Mouse (Mus musculus) stomach, embryonic 16.5 days (tissue): Measurements from ENCODE around the gene Cavin4. TPM values are rescaled to one million over a fixed set of nuclear protein-coding genes. Genes with fewer than 3 reads are reported as not detected.

Experiments
- ATAC-seq: fragments of 200-750 bp; cut with Nextera tagmentation; 2 replicates; pipeline ENCODE4 v1.8.0; 2017; ENCODE audit warnings: moderate number of reproducible peaks, moderate TSS enrichment; ENCODE audit not compliant: insufficient read depth, low FRiP score
- H3K27ac ChIP-seq: fragments of 300-500 bp; sonication (generic); 2 replicates; pipeline ENCODE4 v1.5.1; 2014; ENCODE audit warnings: low read length
- H3K27me3 ChIP-seq: fragments of 300-500 bp; sonication (generic); 2 replicates; pipeline ENCODE4 v1.6.1; 2014; ENCODE audit warnings: low read length, control low read depth, mixed read lengths; ENCODE audit not compliant: control insufficient read depth, insufficient read depth
- H3K36me3 ChIP-seq: fragments of 300-500 bp; sonication (generic); 2 replicates; pipeline ENCODE4 v1.6.1; 2014; ENCODE audit warnings: low read length; ENCODE audit not compliant: control insufficient read depth, insufficient read depth
- H3K4me1 ChIP-seq: fragments of 300-500 bp; sonication (generic); 2 replicates; pipeline ENCODE4 v1.6.1; 2014; ENCODE audit warnings: low read length, control low read depth, mixed read lengths; ENCODE audit not compliant: control insufficient read depth, insufficient read depth
- H3K4me2 ChIP-seq: fragments of 300-500 bp; sonication (generic); 2 replicates; pipeline ENCODE4 v1.6.1; 2014; ENCODE audit warnings: low read depth, low read length, mixed read lengths
- H3K4me3 ChIP-seq: fragments of 300-500 bp; sonication (generic); replicated peaks from 2 replicates; pipeline ENCODE4 v1.5.1; 2014; ENCODE audit warnings: mild to moderate bottlenecking, low read length
- H3K9ac ChIP-seq: fragments of 300-500 bp; sonication (generic); 2 replicates; pipeline ENCODE4 v1.6.1; 2014; ENCODE audit warnings: low read length
- H3K9me3 ChIP-seq: fragments of 300-500 bp; sonication (generic); replicated peaks from 2 replicates; pipeline ENCODE4 v1.6.1; 2016; ENCODE audit warnings: low read length, control low read depth; ENCODE audit not compliant: control insufficient read depth
- WGBS: fragments of 180-500 bp; shearing (Covaris S2); extraction: QIAGEN DNeasy Blood & Tissue Kit; methylation state at CpG from one replicate; pipeline ENCODE4 v1.1.7; 2014; 5-methylcytosine and 5-hydroxymethylcytosine counted together
- polyA plus RNA-seq: library from polyadenylated mRNA; unstranded; fragments of >200 nt; fragmentation: Nextera tagmentation; extraction: Ambion mirVana; gene quantifications from 2 replicates; pipeline ENCODE4 v1.2.1, GENCODE M21; 2015

Gene Cavin4
- polyA plus RNA-seq, 1 experiment from 2014 or later: 8.9 TPM

DNA sequence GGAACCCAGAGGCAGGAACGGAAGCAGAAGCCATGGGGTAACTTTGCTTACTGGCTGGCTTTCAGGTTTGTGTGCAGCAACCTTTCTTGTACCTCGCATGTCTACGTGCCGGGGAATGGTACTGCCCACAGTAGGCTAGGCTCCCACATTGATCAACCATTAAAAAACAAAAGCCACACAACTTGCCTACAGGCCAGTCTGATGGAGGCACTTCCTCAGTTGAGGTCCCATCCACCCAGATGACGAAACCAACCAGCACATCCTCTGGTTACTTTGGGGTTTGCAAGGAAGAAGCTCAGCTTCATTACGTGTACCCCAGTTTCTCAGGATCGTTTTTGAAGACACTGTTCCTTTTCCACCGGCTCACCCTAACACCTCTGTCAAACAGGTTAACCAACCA, 6.8 kb upstream of the Cavin4 start:
- no peak overlapping the region for H3K4me3 ChIP-seq
- 90% methylated on average over 8 of the region's 8 CpGs for whole genome bisulfite sequencing
- no peak for ATAC-seq

DNA sequence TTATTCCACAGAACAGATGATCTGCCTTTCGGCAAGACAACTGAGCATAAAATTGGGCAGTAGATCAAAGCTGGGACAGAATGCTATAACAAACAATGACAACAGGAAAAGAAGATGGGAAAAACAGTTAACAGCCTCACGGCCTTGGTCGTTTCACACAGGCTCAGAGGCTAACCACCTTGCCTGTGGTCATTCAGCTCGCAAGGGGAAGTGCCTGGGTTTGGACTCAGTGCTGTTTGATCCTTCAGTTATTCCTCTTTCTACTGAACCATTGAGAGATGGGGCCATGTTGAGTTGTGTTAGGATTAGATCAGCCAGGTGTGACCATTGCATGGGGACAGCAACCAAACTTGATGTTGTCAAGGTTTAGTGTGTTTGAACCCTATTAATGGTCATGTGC, 3.2 kb upstream of the Cavin4 start:
- H3K4me1 ChIP-seq: 0 out of 2 replicates have a peak, but pooled peaks cover 6% of the 10 kb centered on the region
- H3K27ac ChIP-seq: no peak overlapping the region
- H3K4me3 ChIP-seq: no peak overlapping the region
- H3K36me3 ChIP-seq: peaks cover 4% of the 10 kb centered on the region; the same call in 1 of the 2 replicates
- WGBS: 88% methylated on average over 4 of the region's 4 CpGs
- H3K4me2 ChIP-seq: no peak overlapping the region
- H3K9ac ChIP-seq: no peak overlapping the region
- H3K9me3 ChIP-seq: no peaks in the 10 kb centered on the region
- no peak for ATAC-seq
- H3K27me3 ChIP-seq: no peaks in the 10 kb centered on the region

More for the DNA sequence above, 6.8 kb upstream of the Cavin4 start:
- Histone ChIP-seq H3K9me3 (no peaks in the 10 kb centered on the region), H3K4me2 (no peak overlapping the region), H3K27me3 (no peaks in the 10 kb centered on the region), H3K9ac (no peak overlapping the region), H3K36me3 (no peaks in the 10 kb centered on the region), H3K4me1 (0 out of 2 replicates have a peak, but pooled peaks cover 4% of the 10 kb centered on the region), H3K27ac (no peak overlapping the region)

DNA sequence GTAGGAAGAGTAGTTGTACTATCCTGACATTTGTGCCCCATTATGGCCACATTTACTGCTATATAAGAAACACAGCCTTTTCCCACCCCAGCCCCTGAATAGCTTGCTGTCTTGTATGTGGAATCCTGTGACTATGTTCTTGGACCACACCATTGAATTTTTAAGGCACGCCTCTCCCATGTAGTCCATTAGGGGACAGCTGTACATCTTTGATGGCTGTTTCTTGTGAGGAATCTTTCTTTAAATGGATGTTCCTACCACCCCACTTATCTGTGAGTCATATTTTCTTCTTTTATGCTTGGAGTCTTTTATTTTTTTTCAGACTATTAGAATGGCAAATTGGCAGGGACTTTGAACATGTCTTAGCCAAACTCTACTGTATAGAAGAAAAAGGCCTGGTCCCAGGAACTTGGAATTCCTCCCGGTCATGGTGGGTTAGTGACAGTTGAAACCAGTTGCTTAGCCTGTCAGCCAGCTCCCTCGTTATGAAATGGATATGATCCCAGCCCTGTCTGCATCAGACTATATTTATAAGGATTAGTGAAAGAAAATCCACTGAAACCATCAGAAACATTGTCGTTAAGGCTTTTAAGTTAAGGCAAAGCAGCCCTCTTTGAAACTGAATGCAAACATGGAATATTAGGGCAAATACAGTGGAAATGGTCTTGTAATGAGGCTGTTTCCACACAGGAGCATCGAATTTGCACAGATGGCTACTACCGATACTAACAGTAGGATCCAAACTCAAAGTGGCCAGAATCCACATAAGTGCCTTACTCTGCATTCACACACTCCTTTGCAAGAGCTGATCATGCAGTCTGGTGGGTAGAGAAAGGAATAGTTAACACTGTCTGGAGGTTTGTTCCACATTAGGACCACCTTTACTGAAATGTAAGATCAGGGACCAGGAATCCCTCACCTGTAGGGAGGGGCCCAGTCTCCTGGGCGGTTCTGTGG, 2.4 kb upstream of the Cavin4 start:
- Histone ChIP-seq H3K27me3 (no peaks in the 10 kb centered on the region), H3K9me3 (no peaks in the 10 kb centered on the region), H3K27ac (no peak overlapping the region; the same call in 1 of the 2 replicates), H3K4me3 (no peak overlapping the region), H3K9ac (no peak overlapping the region), H3K4me1 (0 out of 2 replicates have a peak, but pooled peaks cover 6% of the 10 kb centered on the region), H3K4me2 (no peak overlapping the region), H3K36me3 (peaks cover 4% of the 10 kb centered on the region; the same call in 1 of the 2 replicates)
- ATAC-seq: no peak
- WGBS: 80% methylated on average over 7 of the region's 7 CpGs

DNA sequence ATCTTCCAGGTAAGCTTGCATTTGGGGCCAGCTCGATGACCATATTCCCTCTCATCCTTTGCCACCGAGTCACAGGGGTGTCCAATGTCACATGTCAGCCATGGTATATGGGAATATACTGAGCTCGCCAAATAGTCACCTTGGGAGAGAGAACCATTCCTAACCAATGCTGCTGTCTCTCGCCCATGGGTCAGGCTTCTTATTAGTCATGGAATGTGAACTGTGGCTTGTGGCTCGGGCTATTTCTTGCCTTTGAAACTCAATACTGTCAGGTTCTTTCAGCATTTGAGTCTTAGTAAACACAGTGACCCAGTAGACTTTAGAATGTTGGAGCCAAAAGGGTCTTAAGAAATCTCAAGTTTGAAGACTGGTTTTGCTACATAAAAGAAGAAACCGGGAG, 707 bp downstream of the Cavin4 start:
- Histone ChIP-seq H3K4me1 (0 out of 2 replicates have a peak, but pooled peaks cover 6% of the 10 kb centered on the region), H3K27ac (no peak overlapping the region), H3K27me3 (no peaks in the 10 kb centered on the region), H3K9ac (no peak overlapping the region), H3K4me2 (no peak overlapping the region), H3K4me3 (no peak overlapping the region), H3K9me3 (no peaks in the 10 kb centered on the region), H3K36me3 (peaks cover 4% of the 10 kb centered on the region; the same call in 1 of the 2 replicates)
- WGBS: 92% methylated on average over 6 of the region's 6 CpGs
- ATAC-seq: no peak

DNA sequence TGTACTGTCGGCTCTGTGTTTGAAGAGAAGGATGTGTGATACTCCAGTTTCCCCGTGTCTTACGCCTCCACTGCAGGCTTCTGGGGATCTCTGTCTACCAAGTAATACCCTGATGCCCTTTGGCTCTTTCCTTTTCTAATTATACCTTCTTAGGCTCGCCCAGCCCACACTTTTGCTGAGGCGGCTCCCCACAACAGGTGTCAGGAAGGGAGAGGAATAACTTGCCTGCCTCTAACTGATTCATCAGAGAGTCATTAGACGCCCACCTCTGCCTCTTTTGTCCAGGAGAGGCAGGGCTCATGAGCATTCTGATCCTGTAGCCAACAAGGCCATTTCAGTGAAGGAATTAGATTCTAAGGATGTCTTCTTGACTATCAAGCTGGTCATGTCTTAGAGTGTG, 4.0 kb downstream of the Cavin4 start:
- no peak overlapping the region for H3K4me2 ChIP-seq
- ATAC-seq: no peak
- WGBS: 87% methylated on average over 6 of the region's 6 CpGs

DNA sequence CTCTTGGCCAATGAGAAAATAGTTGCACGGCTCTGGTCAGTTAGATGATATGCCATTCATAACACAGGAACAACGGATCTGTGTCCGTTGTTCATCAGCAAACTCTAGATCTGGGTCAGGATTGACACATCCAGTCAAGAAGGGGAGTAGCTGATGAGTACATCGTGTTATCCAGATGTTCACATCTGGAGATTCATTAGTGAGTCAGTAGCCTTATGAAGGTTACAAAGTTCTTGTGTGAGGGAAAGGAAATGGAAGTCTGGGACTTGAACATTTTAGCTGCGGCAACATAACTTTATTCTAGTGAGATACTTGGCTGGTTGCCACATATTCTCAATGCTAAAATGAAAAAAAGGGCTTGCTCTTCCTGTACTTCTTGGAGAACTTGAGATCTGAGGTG, 9.6 kb downstream of the Cavin4 start:
- Histone ChIP-seq H3K4me1 (0 out of 2 replicates have a peak, but pooled peaks cover 5% of the 10 kb centered on the region), H3K27ac (no peak overlapping the region), H3K27me3 (no peaks in the 10 kb centered on the region), H3K36me3 (no peaks in the 10 kb centered on the region), H3K4me2 (no peak overlapping the region), H3K4me3 (no peak overlapping the region), H3K9ac (no peak overlapping the region), H3K9me3 (no peaks in the 10 kb centered on the region)
- no peak for ATAC-seq
- 60% methylated on average over 5 of the region's 5 CpGs for WGBS

More for the DNA sequence above, 4.0 kb downstream of the Cavin4 start:
- no peak overlapping the region for H3K9ac ChIP-seq
- H3K4me1 ChIP-seq: no peaks in the 10 kb centered on the region
- H3K36me3 ChIP-seq: peaks cover 4% of the 10 kb centered on the region; the same call in 1 of the 2 replicates
- H3K27me3 ChIP-seq: no peaks in the 10 kb centered on the region
- H3K9me3 ChIP-seq: no peaks in the 10 kb centered on the region
- H3K27ac ChIP-seq: no peak overlapping the region
- no peak overlapping the region for H3K4me3 ChIP-seq

DNA sequence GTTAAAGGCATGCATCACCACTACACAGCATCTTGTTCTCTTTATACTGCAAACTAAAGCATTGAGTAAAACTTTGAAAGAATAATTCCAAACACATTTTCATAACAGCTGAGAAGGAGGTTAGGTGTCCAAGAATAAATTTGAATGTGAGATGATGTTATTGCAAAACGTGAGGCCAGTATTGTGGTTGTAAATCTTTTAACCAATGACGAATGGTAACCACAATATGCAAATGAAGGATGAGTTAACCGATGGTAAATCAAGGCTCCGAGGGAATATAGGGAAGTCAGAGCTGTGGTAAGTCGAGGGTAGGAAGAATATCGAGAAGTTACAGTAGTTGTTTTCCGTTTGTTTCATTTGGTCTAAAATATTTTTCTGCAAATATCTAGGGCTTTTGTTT, 11.1 kb downstream of the Cavin4 start:
- Histone ChIP-seq H3K36me3 (no peaks in the 10 kb centered on the region), H3K27me3 (no peaks in the 10 kb centered on the region), H3K9me3 (no peaks in the 10 kb centered on the region), H3K4me3 (no peak overlapping the region), H3K4me2 (no peak overlapping the region), H3K4me1 (0 out of 2 replicates have a peak, but pooled peaks cover 5% of the 10 kb centered on the region), H3K27ac (no peak overlapping the region), H3K9ac (no peak overlapping the region)
- WGBS: 84% methylated on average over 7 of the region's 7 CpGs
- ATAC-seq: no peak

DNA sequence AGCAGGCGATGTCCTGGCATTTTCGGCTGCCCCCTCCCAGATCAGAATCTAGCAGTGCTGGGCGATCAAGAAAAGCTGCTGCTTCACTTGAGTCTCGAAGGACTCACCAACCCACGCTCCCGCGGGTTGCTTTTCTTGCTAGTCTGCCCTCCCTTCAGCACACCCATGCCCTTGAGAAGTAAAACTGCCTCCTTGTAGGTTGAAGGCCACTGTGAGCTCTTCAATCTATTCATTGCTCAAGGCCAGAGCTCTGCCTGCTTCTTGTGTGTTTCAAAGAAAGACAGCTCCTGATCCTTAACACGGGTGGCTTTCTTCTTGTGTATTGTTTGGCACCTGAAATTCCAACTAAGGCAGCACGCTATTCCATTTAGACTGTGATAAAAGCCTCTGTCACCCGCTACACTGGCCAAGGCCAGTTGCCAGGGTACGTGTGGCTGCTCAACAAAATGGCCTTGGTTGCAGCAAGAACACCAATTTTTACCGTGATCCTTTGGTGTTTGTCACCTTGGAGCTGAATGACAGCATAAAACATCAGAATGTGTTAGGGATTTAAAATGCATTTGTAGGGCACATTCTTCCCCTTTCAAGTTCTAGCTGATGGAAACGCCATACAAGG, 13.4 kb downstream of the Cavin4 start:
- H3K9me3 ChIP-seq: no peaks in the 10 kb centered on the region
- no peak overlapping the region for H3K9ac ChIP-seq
- no peak overlapping the region for H3K4me2 ChIP-seq
- WGBS: 87% methylated on average over 13 of the region's 13 CpGs
- H3K4me3 ChIP-seq: no peak overlapping the region
- H3K27ac ChIP-seq: no peak overlapping the region
- H3K4me1 ChIP-seq: 0 out of 2 replicates have a peak, but pooled peaks cover 5% of the 10 kb centered on the region
- H3K36me3 ChIP-seq: no peaks in the 10 kb centered on the region
- no peak for ATAC-seq
- no peaks in the 10 kb centered on the region for H3K27me3 ChIP-seq

DNA sequence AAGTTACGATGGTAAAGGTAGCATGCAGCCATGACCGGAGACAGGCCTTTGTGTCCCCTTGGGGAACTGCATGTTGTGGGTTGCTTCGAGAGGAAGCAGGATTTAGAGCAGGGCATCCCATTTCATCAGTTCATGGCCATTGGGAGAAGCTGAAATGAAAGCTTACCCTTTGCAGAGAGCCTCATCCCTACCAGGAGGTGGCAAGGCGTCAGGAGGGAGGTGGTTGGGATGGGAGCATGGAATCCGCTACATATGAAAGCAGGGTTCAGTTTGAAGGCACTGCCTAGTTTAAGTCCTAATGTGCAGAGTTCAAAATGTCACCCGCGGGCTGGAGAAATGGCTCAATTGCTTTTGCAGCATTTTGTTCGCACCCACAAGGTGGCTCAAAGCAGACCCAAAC, 14.0 kb downstream of the Cavin4 start:
- 92% methylated on average over 8 of the region's 8 CpGs for WGBS
- H3K36me3 ChIP-seq: no peaks in the 10 kb centered on the region
- ATAC-seq: no peak
- no peak overlapping the region for H3K4me2 ChIP-seq
- no peak overlapping the region for H3K4me3 ChIP-seq
- no peak overlapping the region for H3K9ac ChIP-seq
- H3K4me1 ChIP-seq: 0 out of 2 replicates have a peak, but pooled peaks cover 5% of the 10 kb centered on the region
- H3K9me3 ChIP-seq: no peaks in the 10 kb centered on the region
- no peaks in the 10 kb centered on the region for H3K27me3 ChIP-seq
- H3K27ac ChIP-seq: no peak overlapping the region
